Mouse (Mus musculus) monocyte, adult 2 months (primary cell): ENCODE data around the gene Nop56.

Source experiments
- DNase-seq, 2 experiments: peaks; one replicate each; pipeline ENCODE4 v3.0.0; 2022; ENCODE audit warnings: low spot score in 2 of 2, low read depth in 1 of 2

Nop56 gene

GRCm38 (mm10) chr2:130274149-130274861, at the start of gene Nop56:
TSS of gene Nop56 (plus strand) at chr2:130274430.
- DNase-seq, result peak; percentile 97 to 99

DNA sequence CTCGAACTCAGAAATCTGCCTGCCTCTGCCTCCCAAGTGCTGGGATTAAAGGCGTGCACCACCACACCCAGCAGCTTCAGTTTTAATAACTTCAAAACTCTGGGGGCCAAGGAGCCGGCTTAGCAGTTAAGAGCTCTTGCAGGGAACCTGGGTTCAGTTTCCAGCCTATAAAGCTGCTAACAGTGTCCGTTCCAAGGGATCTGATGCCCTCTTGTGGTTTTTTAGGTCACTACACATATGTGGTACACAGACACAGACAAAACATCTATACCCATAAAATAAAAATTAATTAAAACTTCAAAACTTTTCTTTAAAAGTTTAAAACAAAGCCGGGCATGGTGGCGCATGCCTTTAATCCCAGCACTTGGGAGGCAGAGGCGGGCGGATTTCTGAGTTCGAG, 27.3 kb upstream of the Nop56 start:
- peak in 1 of 2 experiments; percentile 3 for DNase-seq

DNA sequence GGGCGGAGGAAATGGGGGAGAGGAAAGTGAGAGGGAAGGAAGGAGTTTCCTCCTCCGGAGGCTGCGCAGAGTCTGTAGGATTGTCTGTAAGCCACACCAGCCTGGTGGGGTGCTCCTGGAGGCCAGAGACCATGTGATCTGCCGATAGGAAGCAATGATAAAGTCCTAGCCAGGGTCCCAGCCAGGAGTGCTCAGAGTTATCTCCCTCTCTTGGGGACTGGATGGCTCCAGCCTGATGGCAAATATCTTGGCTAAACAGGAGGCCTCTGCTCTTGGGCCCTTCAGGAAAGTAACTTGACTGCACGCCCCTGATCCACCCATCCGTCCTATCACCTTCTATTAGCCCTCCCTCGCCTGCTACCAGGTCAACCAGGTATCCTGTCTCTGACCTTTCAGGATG, 26.0 kb upstream of the Nop56 start:
- DNase-seq, result no peak

DNA sequence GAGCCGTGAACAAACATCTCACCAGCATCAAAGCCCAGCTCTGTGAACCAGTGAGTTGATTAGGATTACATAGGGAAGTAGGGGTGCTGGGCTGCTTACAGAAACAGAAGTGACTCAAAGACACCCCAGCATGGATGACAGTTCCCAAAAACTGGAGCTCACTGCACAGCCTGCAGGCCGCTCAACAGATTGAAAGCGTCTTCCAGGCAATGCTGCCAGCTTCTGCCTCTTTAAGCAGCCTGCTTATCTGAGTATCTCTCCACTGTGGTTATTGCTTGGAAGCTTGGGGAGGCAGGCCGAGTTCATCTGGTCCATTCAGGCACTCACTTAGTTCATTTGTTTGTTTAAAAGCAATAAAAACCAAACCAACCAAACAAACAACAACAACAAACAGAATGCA, 17.5 kb upstream of the Nop56 start:
- no peak for DNase-seq

- no peak for DNase-seq
These were observed 13.4 kb upstream of the Nop56 start for GRCm38 (mm10) chr2:130260822-130261221.

GRCm38 (mm10) chr2:130261914-130262313, 12.3 kb upstream of the Nop56 start:
- no peak for DNase-seq

DNA sequence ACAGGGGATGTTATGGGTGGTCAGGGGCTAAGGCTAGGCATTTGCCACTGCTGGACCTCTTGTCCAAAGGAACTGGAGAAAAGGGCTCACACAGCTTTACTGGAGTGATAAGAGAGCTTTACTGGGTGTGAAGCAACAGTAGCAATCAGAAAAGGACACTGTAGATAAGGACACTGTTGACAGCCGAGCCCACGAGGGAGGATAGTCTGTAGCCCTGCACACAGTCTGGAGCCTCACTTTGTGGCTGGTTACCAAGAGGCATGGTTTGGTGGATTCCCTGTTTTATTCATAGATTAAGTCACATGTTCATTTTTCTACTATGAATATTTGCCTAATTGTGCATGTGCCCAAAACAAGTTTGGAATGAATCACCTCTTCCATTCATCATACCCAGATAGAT, 11.8 kb upstream of the Nop56 start:
- no peak for DNase-seq

- DNase-seq, result no peak
These were observed 8.7 kb upstream of the Nop56 start for GRCm38 (mm10) chr2:130265520-130265919.

- no peak for DNase-seq
These were observed 6.2 kb upstream of the Nop56 start for GRCm38 (mm10) chr2:130268074-130268473.

DNA sequence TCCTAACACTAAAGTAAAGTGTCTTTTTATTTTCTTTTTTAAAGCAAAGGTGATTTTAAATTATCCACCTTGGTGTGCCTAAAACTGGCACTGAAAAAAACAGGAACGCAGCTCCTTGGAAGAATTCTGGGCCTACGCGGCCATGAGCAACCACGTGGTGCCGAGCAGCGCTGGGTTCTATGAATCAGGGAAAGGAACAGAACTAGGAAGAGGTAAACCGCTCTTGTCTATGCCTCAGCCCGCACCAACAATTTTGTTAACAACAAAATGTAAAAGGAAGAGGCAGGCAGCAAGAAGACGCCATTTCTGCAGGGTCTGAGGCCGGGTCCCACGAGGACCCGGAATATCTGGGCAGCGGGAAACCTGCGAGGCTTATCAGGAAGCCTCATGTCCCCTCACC, 498 bp upstream of the Nop56 start:
- no peak for DNase-seq

- DNase-seq, result no peak
These were observed 632 bp downstream of the Nop56 start for GRCm38 (mm10) chr2:130274862-130275261.

DNA sequence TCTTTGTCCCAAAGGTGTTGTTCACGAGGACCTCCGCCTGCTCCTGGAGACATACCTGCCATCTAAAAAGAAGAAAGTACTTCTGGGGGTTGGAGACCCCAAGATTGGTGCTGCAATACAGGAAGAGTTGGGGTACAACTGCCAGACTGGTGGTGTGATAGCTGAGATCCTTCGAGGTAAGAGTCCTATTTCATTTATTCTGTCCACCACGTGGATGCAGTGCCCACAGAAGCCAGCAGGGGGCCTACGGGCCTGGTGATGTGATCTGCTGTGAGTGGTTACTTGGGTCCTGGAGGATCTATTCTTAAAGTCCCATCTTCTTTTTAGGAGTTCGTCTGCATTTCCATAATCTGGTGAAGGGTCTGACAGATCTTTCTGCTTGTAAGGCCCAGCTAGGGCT, 1.4 kb downstream of the Nop56 start:
- DNase-seq, result peak in 1 of 2 experiments; percentile 43

DNA sequence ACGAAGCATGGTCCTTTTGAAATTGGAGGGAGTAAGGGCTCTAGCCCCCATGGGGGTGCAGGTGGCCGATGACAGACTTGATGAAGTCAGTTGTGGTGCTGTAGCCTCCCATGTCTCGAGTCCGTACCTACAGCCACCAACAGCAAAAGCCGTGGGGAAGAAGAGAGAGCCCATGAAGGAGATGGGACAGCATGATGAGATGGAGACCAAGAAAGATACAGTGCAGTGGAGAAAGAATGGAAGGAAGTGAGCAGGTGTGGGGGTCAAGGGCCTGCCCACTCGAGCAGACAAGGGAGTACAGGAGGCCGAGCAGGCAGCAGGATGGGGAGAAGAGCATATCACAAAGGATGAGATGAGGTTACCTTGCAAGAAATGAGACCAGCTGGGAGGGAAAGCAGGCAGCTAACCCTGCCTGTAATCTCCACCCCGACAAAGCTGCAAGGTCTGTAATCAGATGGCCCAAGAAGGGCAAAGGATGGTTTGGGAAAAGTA, 5.4 kb downstream of the Nop56 start:
- no peak for DNase-seq

DNA sequence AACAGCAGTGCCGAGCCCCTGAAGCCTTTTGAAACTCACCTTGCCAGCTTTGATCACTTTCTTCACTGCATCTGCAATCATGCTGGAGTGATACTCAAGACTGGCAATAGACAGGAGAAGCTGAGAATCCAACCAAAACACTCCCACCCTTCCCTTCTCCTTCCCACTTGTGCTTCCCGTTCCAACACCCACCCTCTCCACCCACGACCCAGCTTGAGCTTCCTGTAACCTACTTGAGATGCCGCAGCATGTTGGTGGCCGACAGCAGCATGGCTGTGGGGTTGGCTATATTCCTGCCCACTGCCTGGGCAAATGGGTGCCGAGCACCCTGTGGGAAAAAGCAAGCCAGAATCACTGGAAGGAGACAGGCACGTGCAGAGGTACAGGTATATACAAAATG, 6.0 kb downstream of the Nop56 start:
- DNase-seq, result no peak

DNA sequence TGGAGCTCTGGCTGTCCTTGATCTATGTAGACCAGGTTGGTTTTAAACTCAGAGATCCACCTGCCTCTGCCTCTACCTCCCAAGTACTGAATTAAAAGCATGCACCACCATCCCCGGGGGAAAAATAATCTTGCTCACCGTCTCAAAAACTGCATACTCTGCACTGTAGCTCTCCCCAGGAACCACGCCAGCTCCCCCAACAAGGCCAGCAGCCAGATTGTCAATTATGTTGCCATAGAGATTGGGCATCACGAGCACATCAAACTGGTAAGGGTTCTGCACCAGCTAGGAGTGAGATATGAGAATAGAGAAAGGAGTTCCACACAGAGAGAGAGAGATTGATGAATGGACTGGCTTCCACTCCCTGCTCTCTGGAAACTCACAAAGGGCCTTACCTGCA, 6.6 kb downstream of the Nop56 start:
- no peak for DNase-seq

GRCm38 (mm10) chr2:130283854-130284654, 9.8 kb downstream of the Nop56 start, which contains the start of gene Idh3b:
TSS of gene Idh3b (minus strand) at chr2:130284547.
- peak; percentile 54 to 72 for DNase-seq

- no peak for DNase-seq
These were observed 14.9 kb downstream of the Nop56 start for GRCm38 (mm10) chr2:130289086-130289485.

GRCm38 (mm10) chr2:130291434-130291833, 17.2 kb downstream of the Nop56 start:
- DNase-seq, result peak in 1 of 2 experiments; percentile 24

GRCm38 (mm10) chr2:130293009-130293408, 18.8 kb downstream of the Nop56 start:
- no peak for DNase-seq

DNA sequence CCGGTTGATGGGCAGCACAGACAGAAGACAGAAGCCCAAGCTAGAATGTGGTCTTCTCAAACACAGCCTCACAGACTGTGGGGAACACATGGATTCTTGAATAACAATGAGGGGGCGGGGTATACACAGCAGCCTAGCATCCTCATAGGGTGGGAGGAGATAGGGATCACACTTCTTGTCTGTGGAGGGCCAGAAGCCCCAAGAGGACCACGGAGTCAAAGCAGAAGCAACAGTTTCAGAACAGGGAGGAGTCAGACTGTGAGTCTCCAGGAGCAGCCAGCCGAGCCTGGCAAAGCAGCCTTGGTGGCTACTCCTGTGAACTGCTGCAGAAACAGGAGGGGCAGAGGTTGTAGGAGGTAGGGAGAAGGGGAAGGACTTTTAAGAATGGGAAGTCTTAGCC, 19.3 kb downstream of the Nop56 start:
- DNase-seq, result no peak

DNA sequence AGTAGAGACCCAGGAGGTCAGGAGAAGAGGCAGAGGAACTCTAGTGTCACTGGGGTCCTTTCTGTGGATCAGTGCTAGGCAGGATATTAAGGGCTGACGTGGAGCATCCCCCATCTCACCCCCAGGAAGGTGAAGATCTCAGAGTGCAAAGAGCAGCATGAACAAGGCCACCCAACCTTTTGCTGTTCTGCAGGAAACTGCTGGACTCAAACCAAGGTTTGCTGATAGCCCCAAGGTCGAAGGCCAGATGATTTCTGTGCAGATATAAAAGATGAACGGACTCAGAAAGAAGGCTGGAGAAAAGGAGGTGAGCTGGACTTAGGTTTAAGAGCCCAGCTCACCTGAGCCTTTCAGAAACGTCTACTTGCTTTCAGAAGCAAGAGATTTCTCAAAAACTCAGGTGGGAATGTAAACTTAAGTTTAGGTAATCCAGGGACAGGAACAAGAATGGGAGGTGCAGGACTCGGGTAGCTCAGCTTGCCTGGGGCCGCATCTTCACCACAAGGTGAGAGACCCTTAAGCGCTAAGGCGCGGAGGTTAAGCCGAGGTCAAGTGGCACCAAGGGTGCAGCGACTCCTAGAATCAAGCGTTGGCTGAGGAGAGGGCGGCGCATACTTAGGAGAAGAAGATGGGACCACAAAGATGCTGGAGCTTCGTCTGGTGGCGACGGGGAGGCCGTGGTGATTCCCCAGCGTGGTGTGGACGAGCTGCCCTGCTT, 20.1 kb downstream of the Nop56 start:
- DNase-seq, result no peak

- no peak for DNase-seq
These were observed 20.7 kb downstream of the Nop56 start, which contains the start of gene Ebf4 for GRCm38 (mm10) chr2:130294936-130295277. TSS of gene Ebf4 (plus strand) at chr2:130295169.
